Mouse (Mus musculus): ENCODE data around the gene Mlh3.

DNA sequence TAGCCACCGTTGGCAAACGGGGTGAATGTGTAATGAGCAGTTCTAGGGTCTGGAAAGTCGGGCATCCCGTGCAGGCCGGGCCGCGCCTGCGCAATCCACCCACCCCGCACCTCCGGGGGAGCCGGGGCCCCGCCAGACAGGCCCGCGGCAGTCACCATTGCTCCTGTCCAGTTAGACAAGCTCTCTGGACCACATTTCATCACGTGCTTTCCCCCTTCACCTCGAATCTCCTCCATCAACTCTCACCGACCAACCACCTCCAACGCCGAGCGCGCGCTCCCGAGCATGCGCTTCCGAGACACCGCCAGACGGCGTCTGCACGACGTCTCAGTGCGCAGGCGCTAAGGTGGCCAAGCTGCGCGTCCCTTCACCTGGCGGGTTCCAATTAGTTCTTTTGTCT, at the start of gene Mlh3:
- TF ChIP-seq CTCF (IDR thresholded peaks at IDR 0.05; ENCODE audit: low read depth, low read length) (no peak), GATA1 (IDR thresholded peaks at IDR 0.05; ENCODE audit: borderline replicate concordance, low read length) (no peak), POLR2AphosphoS5 (IDR thresholded peaks at IDR 0.05; ENCODE audit: insufficient replicate concordance, low read depth, low read length) (no peak), TAL1 (conservative IDR thresholded peaks at IDR 0.05; ENCODE audit: low read depth, low read length) (no peak), GATA2 (IDR thresholded peaks at IDR 0.05; ENCODE audit: borderline replicate concordance, low read depth, low read length) (no peak)

Data from G1E (cell line).